Mouse (Mus musculus): ENCODE data around the gene Orm1. TPM values are rescaled to one million over a fixed set of nuclear protein-coding genes. Genes with fewer than 3 reads are reported as not detected.
A peak's percentile ranks its signal among the peaks of the same experiment; 100 is the strongest.

The Orm1 gene
- polyA plus RNA-seq, 1 experiment from 2014 or later, result not detected

GRCm38 (mm10) chr4:63371890-63372289, 27.5 kb downstream of the Orm1 start:
- H3K9me3 ChIP-seq (ENCODE audit: control insufficient read depth, low read length), result no peaks in the 10 kb centered on the region
- H3K4me2 ChIP-seq (ENCODE audit: low read depth, low read length), result no peak overlapping the region
- H3K4me1 ChIP-seq (replicated peaks; ENCODE audit: control insufficient read depth, insufficient read depth, low read length), result no peaks in the 10 kb centered on the region
- H3K9ac ChIP-seq (ENCODE audit: low read length), result no peak overlapping the region
- H3K36me3 ChIP-seq (ENCODE audit: control insufficient read depth, insufficient read depth, low read length), result peaks cover 48% of the 10 kb centered on the region
- H3K27me3 ChIP-seq (ENCODE audit: control insufficient read depth, insufficient read depth, low read depth, low read length), result no peaks in the 10 kb centered on the region
- no peak overlapping the region for H3K4me3 ChIP-seq (ENCODE audit: low read length)
- no peak for ATAC-seq (ENCODE audit: low read depth)
- no peak overlapping the region for H3K27ac ChIP-seq (ENCODE audit: low read length)
- WGBS, result 58% methylated on average over 3 of the region's 3 CpGs

- WGBS, result 89% methylated on average over 8 of the region's 8 CpGs
- H3K4me3 ChIP-seq (ENCODE audit: low read length), result no peak overlapping the region
- H3K36me3 ChIP-seq (ENCODE audit: control insufficient read depth, insufficient read depth, low read length), result peaks cover 48% of the 10 kb centered on the region
- no peak overlapping the region for H3K27ac ChIP-seq (ENCODE audit: low read length)
- no peaks in the 10 kb centered on the region for H3K9me3 ChIP-seq (ENCODE audit: control insufficient read depth, low read length)
- no peaks in the 10 kb centered on the region for H3K27me3 ChIP-seq (ENCODE audit: control insufficient read depth, insufficient read depth, low read depth, low read length)
- no peak overlapping the region for H3K4me2 ChIP-seq (ENCODE audit: low read depth, low read length)
- H3K9ac ChIP-seq (ENCODE audit: low read length), result no peak overlapping the region
- H3K4me1 ChIP-seq (replicated peaks; ENCODE audit: control insufficient read depth, insufficient read depth, low read length), result no peaks in the 10 kb centered on the region
- no peak for ATAC-seq (ENCODE audit: low read depth)
Measured at GRCm38 (mm10) chr4:63373404-63373803, 29.0 kb downstream of the Orm1 start.

- no peak for ATAC-seq (ENCODE audit: low read depth)
- H3K4me3 ChIP-seq (ENCODE audit: low read length), result no peak overlapping the region
- H3K27ac ChIP-seq (ENCODE audit: low read length), result no peak overlapping the region
- no peaks in the 10 kb centered on the region for H3K9me3 ChIP-seq (ENCODE audit: control insufficient read depth, low read length)
- H3K36me3 ChIP-seq (ENCODE audit: control insufficient read depth, insufficient read depth, low read length), result peaks cover 47% of the 10 kb centered on the region
- H3K9ac ChIP-seq (ENCODE audit: low read length), result no peak overlapping the region
- H3K4me2 ChIP-seq (ENCODE audit: low read depth, low read length), result no peak overlapping the region
- no peaks in the 10 kb centered on the region for H3K27me3 ChIP-seq (ENCODE audit: control insufficient read depth, insufficient read depth, low read depth, low read length)
- WGBS, result 82% methylated on average over 12 of the region's 12 CpGs
- H3K4me1 ChIP-seq (replicated peaks; ENCODE audit: control insufficient read depth, insufficient read depth, low read length), result no peaks in the 10 kb centered on the region
Measured at GRCm38 (mm10) chr4:63374331-63374730, 30.0 kb downstream of the Orm1 start.

- 50% methylated on average over 1 of the region's 1 CpGs for WGBS
- Histone ChIP-seq H3K27me3 (ENCODE audit: control insufficient read depth, insufficient read depth, low read depth, low read length) (no peaks in the 10 kb centered on the region), H3K4me3 (ENCODE audit: low read length) (no peak overlapping the region), H3K9me3 (ENCODE audit: control insufficient read depth, low read length) (no peaks in the 10 kb centered on the region), H3K4me1 (replicated peaks; ENCODE audit: control insufficient read depth, insufficient read depth, low read length) (no peaks in the 10 kb centered on the region), H3K36me3 (ENCODE audit: control insufficient read depth, insufficient read depth, low read length) (peaks cover 48% of the 10 kb centered on the region), H3K9ac (ENCODE audit: low read length) (0 out of 2 replicates have a peak overlapping the region, but pooled peaks have one; percentile 5), H3K4me2 (ENCODE audit: low read depth, low read length) (no peak overlapping the region), H3K27ac (ENCODE audit: low read length) (no peak overlapping the region)
- ATAC-seq (ENCODE audit: low read depth), result peak; percentile 25; the same call in 1 of the 2 replicates
Measured at GRCm38 (mm10) chr4:63375367-63375766, 31.0 kb downstream of the Orm1 start.

GRCm38 (mm10) chr4:63377483-63377882, 33.1 kb downstream of the Orm1 start:
- H3K36me3 ChIP-seq (ENCODE audit: control insufficient read depth, insufficient read depth, low read length), result peaks cover 58% of the 10 kb centered on the region
- H3K4me2 ChIP-seq (ENCODE audit: low read depth, low read length), result no peak overlapping the region
- no peaks in the 10 kb centered on the region for H3K4me1 ChIP-seq (replicated peaks; ENCODE audit: control insufficient read depth, insufficient read depth, low read length)
- no peaks in the 10 kb centered on the region for H3K27me3 ChIP-seq (ENCODE audit: control insufficient read depth, insufficient read depth, low read depth, low read length)
- 67% methylated on average over 7 of the region's 7 CpGs for WGBS
- H3K4me3 ChIP-seq (ENCODE audit: low read length), result no peak overlapping the region
- H3K9ac ChIP-seq (ENCODE audit: low read length), result no peak overlapping the region
- no peaks in the 10 kb centered on the region for H3K9me3 ChIP-seq (ENCODE audit: control insufficient read depth, low read length)
- H3K27ac ChIP-seq (ENCODE audit: low read length), result no peak overlapping the region
- ATAC-seq (ENCODE audit: low read depth), result no peak

- Histone ChIP-seq H3K27me3 (ENCODE audit: control insufficient read depth, insufficient read depth, low read depth, low read length) (no peaks in the 10 kb centered on the region), H3K27ac (ENCODE audit: low read length) (no peak overlapping the region), H3K4me1 (replicated peaks; ENCODE audit: control insufficient read depth, insufficient read depth, low read length) (no peaks in the 10 kb centered on the region), H3K4me3 (ENCODE audit: low read length) (no peak overlapping the region), H3K9me3 (ENCODE audit: control insufficient read depth, low read length) (no peaks in the 10 kb centered on the region), H3K9ac (ENCODE audit: low read length) (no peak overlapping the region), H3K4me2 (ENCODE audit: low read depth, low read length) (no peak overlapping the region), H3K36me3 (ENCODE audit: control insufficient read depth, insufficient read depth, low read length) (peaks cover 36% of the 10 kb centered on the region)
- no peak for ATAC-seq (ENCODE audit: low read depth)
- WGBS, result 93% methylated on average over 4 of the region's 4 CpGs
Measured at GRCm38 (mm10) chr4:63382676-63383369, 38.5 kb downstream of the Orm1 start.

GRCm38 (mm10) chr4:63383474-63383873, 39.1 kb downstream of the Orm1 start:
- no peak overlapping the region for H3K4me2 ChIP-seq (ENCODE audit: low read depth, low read length)
- H3K9ac ChIP-seq (ENCODE audit: low read length), result no peak overlapping the region
- H3K4me3 ChIP-seq (ENCODE audit: low read length), result no peak overlapping the region
- 80% methylated on average over 12 of the region's 12 CpGs for WGBS
- no peak overlapping the region for H3K27ac ChIP-seq (ENCODE audit: low read length)
- H3K36me3 ChIP-seq (ENCODE audit: control insufficient read depth, insufficient read depth, low read length), result peaks cover 36% of the 10 kb centered on the region
- no peaks in the 10 kb centered on the region for H3K4me1 ChIP-seq (replicated peaks; ENCODE audit: control insufficient read depth, insufficient read depth, low read length)
- no peaks in the 10 kb centered on the region for H3K9me3 ChIP-seq (ENCODE audit: control insufficient read depth, low read length)
- ATAC-seq (ENCODE audit: low read depth), result no peak
- no peaks in the 10 kb centered on the region for H3K27me3 ChIP-seq (ENCODE audit: control insufficient read depth, insufficient read depth, low read depth, low read length)

GRCm38 (mm10) chr4:63384262-63384661, 39.9 kb downstream of the Orm1 start:
- H3K27me3 ChIP-seq (ENCODE audit: control insufficient read depth, insufficient read depth, low read depth, low read length), result no peaks in the 10 kb centered on the region
- H3K4me2 ChIP-seq (ENCODE audit: low read depth, low read length), result no peak overlapping the region
- no peaks in the 10 kb centered on the region for H3K4me1 ChIP-seq (replicated peaks; ENCODE audit: control insufficient read depth, insufficient read depth, low read length)
- no peak overlapping the region for H3K4me3 ChIP-seq (ENCODE audit: low read length)
- 90% methylated on average over 4 of the region's 4 CpGs for WGBS
- no peak for ATAC-seq (ENCODE audit: low read depth)
- no peak overlapping the region for H3K9ac ChIP-seq (ENCODE audit: low read length)
- H3K27ac ChIP-seq (ENCODE audit: low read length), result no peak overlapping the region
- no peaks in the 10 kb centered on the region for H3K9me3 ChIP-seq (ENCODE audit: control insufficient read depth, low read length)
- peaks cover 33% of the 10 kb centered on the region for H3K36me3 ChIP-seq (ENCODE audit: control insufficient read depth, insufficient read depth, low read length)

- peaks cover 24% of the 10 kb centered on the region for H3K36me3 ChIP-seq (ENCODE audit: control insufficient read depth, insufficient read depth, low read length)
- no peak overlapping the region for H3K27ac ChIP-seq (ENCODE audit: low read length)
- 89% methylated on average over 3 of the region's 3 CpGs for WGBS
Measured at GRCm38 (mm10) chr4:63385253-63385652, 40.9 kb downstream of the Orm1 start.

More at GRCm38 (mm10) chr4:63385253-63385652, 40.9 kb downstream of the Orm1 start:
- Histone ChIP-seq H3K4me2 (ENCODE audit: low read depth, low read length) (no peak overlapping the region), H3K4me1 (replicated peaks; ENCODE audit: control insufficient read depth, insufficient read depth, low read length) (no peaks in the 10 kb centered on the region), H3K9ac (ENCODE audit: low read length) (no peak overlapping the region), H3K4me3 (ENCODE audit: low read length) (no peak overlapping the region), H3K27me3 (ENCODE audit: control insufficient read depth, insufficient read depth, low read depth, low read length) (no peaks in the 10 kb centered on the region), H3K9me3 (ENCODE audit: control insufficient read depth, low read length) (no peaks in the 10 kb centered on the region)
- ATAC-seq (ENCODE audit: low read depth), result no peak

Measured in lung, embryonic 16.5 days (tissue).